Mouse (Mus musculus) hindbrain, embryonic 15.5 days (tissue): ENCODE results near the gene Scaf4. TPM values are rescaled to one million over a fixed set of nuclear protein-coding genes. Genes with fewer than 3 reads are reported as not detected.
"Not testable (repeated sequence)": the region's sequence is repeated elsewhere in the genome, so short reads cannot be mapped to it uniquely, and the experiment has no call there.

Source experiments
- ATAC-seq: fragments of 200-750 bp; cut with Nextera tagmentation; 2 replicates; pipeline ENCODE4 v1.8.0; 2017; ENCODE audit warnings: low read depth, moderate number of reproducible peaks, moderate TSS enrichment; ENCODE audit not compliant: low FRiP score
- H3K27ac ChIP-seq: fragments of 300-500 bp; sonication (generic); replicated peaks from 2 replicates; pipeline ENCODE4 v1.5.1; 2015; ENCODE audit warnings: mild to moderate bottlenecking, inconsistent platforms
- H3K27me3 ChIP-seq: fragments of 300-500 bp; sonication (generic); 2 replicates; pipeline ENCODE4 v1.6.1; 2015; ENCODE audit warnings: control low read depth, inconsistent platforms
- H3K36me3 ChIP-seq: fragments of 300-500 bp; sonication (generic); 2 replicates; pipeline ENCODE4 v1.6.1; 2015; ENCODE audit warnings: control low read depth, inconsistent platforms
- H3K4me1 ChIP-seq: fragments of 300-500 bp; sonication (generic); replicated peaks from 2 replicates; pipeline ENCODE4 v1.6.1; 2015; ENCODE audit warnings: control low read depth, inconsistent platforms
- H3K4me2 ChIP-seq: fragments of 300-500 bp; sonication (generic); 2 replicates; pipeline ENCODE4 v1.6.1; 2015; ENCODE audit warnings: moderate library complexity, mild to moderate bottlenecking, inconsistent platforms
- H3K4me3 ChIP-seq: fragments of 300-500 bp; sonication (generic); 2 replicates; pipeline ENCODE4 v1.5.1; 2015; ENCODE audit warnings: mild to moderate bottlenecking, inconsistent platforms
- H3K9ac ChIP-seq: fragments of 300-500 bp; sonication (generic); 2 replicates; pipeline ENCODE4 v1.6.1; 2015; ENCODE audit warnings: inconsistent platforms
- H3K9me3 ChIP-seq: fragments of 300-500 bp; sonication (generic); 2 replicates; pipeline ENCODE4 v1.6.1; 2016; ENCODE audit warnings: control low read depth, inconsistent platforms
- WGBS: fragments of 180-500 bp; shearing (Covaris S2); methylation state at CpG from one replicate; pipeline ENCODE4 v1.1.7; 2015; 5-methylcytosine and 5-hydroxymethylcytosine counted together
- polyA plus RNA-seq: library from polyadenylated mRNA; unstranded; fragments of >200 nt; fragmentation: Nextera tagmentation; extraction: Ambion mirVana; gene quantifications from 2 replicates; pipeline ENCODE4 v1.2.1, GENCODE M21; 2015

Gene Scaf4
- polyA plus RNA-seq, 1 experiment from 2014 or later: 29.2 TPM

GRCm38 (mm10) chr16:90229897-90230296 is 54.4 kb downstream of the Scaf4 start:
- Histone ChIP-seq H3K4me1 (no peaks in the 10 kb centered on the region), H3K9ac (no peak overlapping the region), H3K27ac (no peak overlapping the region), H3K9me3 (no peaks in the 10 kb centered on the region), H3K4me2 (no peak overlapping the region), H3K4me3 (no peak overlapping the region), H3K36me3 (peaks cover 34% of the 10 kb centered on the region), H3K27me3 (no peaks in the 10 kb centered on the region)
- peak; percentile 54; the same call in 1 of the 2 replicates for ATAC-seq
- WGBS: 88% methylated on average over 6 of the region's 6 CpGs

- Histone ChIP-seq H3K36me3 (peaks cover 25% of the 10 kb centered on the region), H3K9me3 (no peaks in the 10 kb centered on the region), H3K9ac (peak overlapping the region; percentile 90), H3K4me3 (peak overlapping the region; percentile 92), H3K27ac (peak overlapping the region; percentile 95), H3K4me2 (peak overlapping the region; percentile 88), H3K4me1 (peaks cover 31% of the 10 kb centered on the region), H3K27me3 (no peaks in the 10 kb centered on the region)
- no peak for ATAC-seq
- WGBS: 3% methylated on average over 20 of the region's 20 CpGs
Measured at GRCm38 (mm10) chr16:90221441-90222070, 62.7 kb downstream of the Scaf4 start.

- under 1% methylated on average over 38 of the region's 52 CpGs for WGBS
- peak; percentile 80 for ATAC-seq
- peaks cover 31% of the 10 kb centered on the region for H3K4me1 ChIP-seq
- H3K4me3 ChIP-seq: peak overlapping the region; percentile 92
- H3K9me3 ChIP-seq: no peaks in the 10 kb centered on the region
- H3K27me3 ChIP-seq: no peaks in the 10 kb centered on the region
- peak overlapping the region; percentile 90 for H3K9ac ChIP-seq
- peaks cover 21% of the 10 kb centered on the region for H3K36me3 ChIP-seq
- peak overlapping the region; percentile 88 for H3K4me2 ChIP-seq
- peak overlapping the region; percentile 95 for H3K27ac ChIP-seq
Measured at GRCm38 (mm10) chr16:90220892-90221431, 63.3 kb downstream of the Scaf4 start.

GRCm38 (mm10) chr16:90220026-90220891 is 64.0 kb downstream of the Scaf4 start, which contains the start of gene Sod1:
Gene Sod1, plus strand, starts transcription at chr16:90220754.
- Histone ChIP-seq H3K4me1 (peaks cover 31% of the 10 kb centered on the region), H3K27ac (peak within 1 kb of the TSS; percentile 95), H3K27me3 (no peaks in the 10 kb centered on the region), H3K4me2 (peak within 1 kb of the TSS; percentile 88), H3K9me3 (no peaks in the 10 kb centered on the region), H3K36me3 (peaks cover 14% of the 10 kb centered on the region), H3K9ac (peak within 1 kb of the TSS; percentile 90), H3K4me3 (peak within 1 kb of the TSS; percentile 92)
- WGBS: under 1% methylated on average over 63 of the region's 63 CpGs
- peak; percentile 95 for ATAC-seq

GRCm38 (mm10) chr16:90219445-90219844 is 64.9 kb downstream of the Scaf4 start:
- ATAC-seq, H3K9ac ChIP-seq, H3K27me3 ChIP-seq, H3K9me3 ChIP-seq, H3K27ac ChIP-seq, H3K36me3 ChIP-seq: not testable (repeated sequence)
- H3K4me2 ChIP-seq: peak overlapping the region; percentile 88; the same call in 1 of the 2 replicates
- peaks cover 31% of the 10 kb centered on the region for H3K4me1 ChIP-seq
- 65% methylated on average over 4 of the region's 4 CpGs for WGBS
- 0 out of 2 replicates have a peak overlapping the region, but pooled peaks have one; percentile 92 for H3K4me3 ChIP-seq

- Histone ChIP-seq H3K27me3 (no peaks in the 10 kb centered on the region), H3K9ac (no peak overlapping the region), H3K36me3 (no peaks in the 10 kb centered on the region), H3K4me2 (no peak overlapping the region), H3K4me1 (peaks cover 19% of the 10 kb centered on the region), H3K9me3 (no peaks in the 10 kb centered on the region), H3K4me3 (no peak overlapping the region), H3K27ac (no peak overlapping the region)
- WGBS: 70% methylated on average over 4 of the region's 4 CpGs
- no peak for ATAC-seq
Measured at GRCm38 (mm10) chr16:90217926-90218325, 66.4 kb downstream of the Scaf4 start.

- Histone ChIP-seq H3K4me3 (no peak overlapping the region), H3K4me1 (peaks cover 14% of the 10 kb centered on the region), H3K4me2 (no peak overlapping the region), H3K9ac (no peak overlapping the region), H3K27me3 (no peaks in the 10 kb centered on the region), H3K27ac (no peak overlapping the region), H3K36me3 (no peaks in the 10 kb centered on the region), H3K9me3 (no peaks in the 10 kb centered on the region)
- 11% methylated on average over 3 of the region's 3 CpGs for WGBS
- ATAC-seq: no peak
Measured at GRCm38 (mm10) chr16:90217356-90217755, 66.9 kb downstream of the Scaf4 start.

GRCm38 (mm10) chr16:90216414-90216813 is 67.9 kb downstream of the Scaf4 start:
- H3K36me3 ChIP-seq: no peaks in the 10 kb centered on the region
- H3K27ac ChIP-seq: no peak overlapping the region
- H3K9ac ChIP-seq: no peak overlapping the region
- H3K27me3 ChIP-seq: no peaks in the 10 kb centered on the region
- H3K4me1 ChIP-seq: peaks cover 5% of the 10 kb centered on the region
- ATAC-seq: no peak
- no peak overlapping the region for H3K4me3 ChIP-seq
- no peaks in the 10 kb centered on the region for H3K9me3 ChIP-seq
- 95% methylated on average over 2 of the region's 2 CpGs for WGBS
- no peak overlapping the region for H3K4me2 ChIP-seq

- H3K4me1 ChIP-seq, H3K36me3 ChIP-seq, H3K27me3 ChIP-seq, H3K9me3 ChIP-seq, H3K9ac ChIP-seq, H3K27ac ChIP-seq, ATAC-seq, H3K4me3 ChIP-seq, H3K4me2 ChIP-seq: not testable (repeated sequence)
- WGBS: 89% methylated on average over 5 of the region's 5 CpGs
Measured at GRCm38 (mm10) chr16:90215879-90216278, 68.4 kb downstream of the Scaf4 start.

GRCm38 (mm10) chr16:90214731-90215565 is 69.4 kb downstream of the Scaf4 start:
- H3K9ac ChIP-seq: no peak overlapping the region
- no peak overlapping the region for H3K27ac ChIP-seq
- no peak overlapping the region for H3K4me3 ChIP-seq
- ATAC-seq: no peak
- 96% methylated on average over 11 of the region's 11 CpGs for WGBS
- H3K4me2 ChIP-seq: no peak overlapping the region
- H3K4me1 ChIP-seq: peaks cover 2% of the 10 kb centered on the region; the same call in 1 of the 2 replicates
- no peaks in the 10 kb centered on the region for H3K9me3 ChIP-seq
- no peaks in the 10 kb centered on the region for H3K36me3 ChIP-seq
- H3K27me3 ChIP-seq: no peaks in the 10 kb centered on the region

GRCm38 (mm10) chr16:90213477-90214339 is 70.6 kb downstream of the Scaf4 start:
- Histone ChIP-seq H3K9ac (no peak overlapping the region), H3K4me3 (no peak overlapping the region), H3K4me1 (no peaks in the 10 kb centered on the region), H3K4me2 (no peak overlapping the region), H3K27ac (no peak overlapping the region), H3K9me3 (no peaks in the 10 kb centered on the region), H3K36me3 (no peaks in the 10 kb centered on the region), H3K27me3 (no peaks in the 10 kb centered on the region)
- WGBS: 82% methylated on average over 12 of the region's 12 CpGs
- no peak for ATAC-seq
